Mouse (Mus musculus) cerebellum, postnatal 25 days (tissue): Measurements from ENCODE around the gene Fhl3.

Experiments
- DNase-seq, 2 experiments: peaks; one replicate each; pipeline ENCODE4 v3.0.0; 2021; ENCODE audit warnings: mixed read lengths in 2 of 2

Fhl3 gene

GRCm38 (mm10) chr4:124700248-124700971, at the start of gene Fhl3:
Gene Fhl3 (plus strand): TSS chr4:124700701.
- DNase-seq, result peak in 1 of 2 experiments; percentile 33

GRCm38 (mm10) chr4:124652886-124653285, 47.6 kb upstream of the Fhl3 start:
- no peak for DNase-seq

GRCm38 (mm10) chr4:124656518-124656853, 44.0 kb upstream of the Fhl3 start, which contains the start of gene Pou3f1:
Gene Pou3f1 (plus strand): TSS chr4:124656807.
- peak in 1 of 2 experiments; percentile 54 for DNase-seq

- DNase-seq, result peak; percentile 69 to 84
These were observed 43.4 kb upstream of the Fhl3 start for GRCm38 (mm10) chr4:124656854-124657650.

GRCm38 (mm10) chr4:124657781-124658180, 42.7 kb upstream of the Fhl3 start:
- DNase-seq, result peak; percentile 27 to 34

- DNase-seq, result peak in 1 of 2 experiments; percentile 14
These were observed 42.1 kb upstream of the Fhl3 start for GRCm38 (mm10) chr4:124658412-124658851.

GRCm38 (mm10) chr4:124659251-124660217, 41.0 kb upstream of the Fhl3 start:
- DNase-seq, result peak in 1 of 2 experiments; percentile 14

GRCm38 (mm10) chr4:124660603-124661002, 39.9 kb upstream of the Fhl3 start:
- no peak for DNase-seq

- DNase-seq, result no peak
These were observed 37.5 kb upstream of the Fhl3 start for GRCm38 (mm10) chr4:124663034-124663433.

- DNase-seq, result no peak
These were observed 36.3 kb upstream of the Fhl3 start for GRCm38 (mm10) chr4:124664185-124664584.

- DNase-seq, result no peak
These were observed 35.9 kb upstream of the Fhl3 start for GRCm38 (mm10) chr4:124664604-124665003.

GRCm38 (mm10) chr4:124667476-124668033, 32.9 kb upstream of the Fhl3 start:
- no peak for DNase-seq

GRCm38 (mm10) chr4:124668078-124668477, 32.4 kb upstream of the Fhl3 start:
- DNase-seq, result no peak

- peak in 1 of 2 experiments; percentile 14 for DNase-seq
These were observed 30.3 kb upstream of the Fhl3 start for GRCm38 (mm10) chr4:124670232-124670631.

- DNase-seq, result no peak
These were observed 28.9 kb upstream of the Fhl3 start for GRCm38 (mm10) chr4:124671583-124671982.

GRCm38 (mm10) chr4:124672347-124673320, 27.9 kb upstream of the Fhl3 start:
- peak; percentile 66 to 79 for DNase-seq

GRCm38 (mm10) chr4:124674334-124675032, 26.0 kb upstream of the Fhl3 start:
- peak; percentile 27 to 36 for DNase-seq

GRCm38 (mm10) chr4:124675037-124675436, 25.5 kb upstream of the Fhl3 start:
- peak; percentile 75 to 87 for DNase-seq

- no peak for DNase-seq
These were observed 24.5 kb upstream of the Fhl3 start for GRCm38 (mm10) chr4:124675958-124676357.

- no peak for DNase-seq
These were observed 18.2 kb upstream of the Fhl3 start for GRCm38 (mm10) chr4:124682270-124682669.
